In genomic region chrX:162949811-162950439, GRCm38 (mm10) we compare ENCODE assay signal across 10 mouse cellular contexts. TPM values are rescaled to one million over a fixed set of nuclear protein-coding genes. Genes with fewer than 3 reads are reported as not detected.
DNase-seq lines count a peak whose midpoint lies in the region; ATAC-seq lines count a peak whose summit lies in the region.
"Had no signal": no experiment of that assay in that cellular context is flagged by ENCODE, and none has a peak within 500 bp of the region (broad histone marks: within the 10 kb centered on the region; RNA-seq: fewer than 3 reads in every experiment).

No protein-coding gene starts in this region.

- no peak overlapping the region for H3K4me2 ChIP-seq in midbrain, embryonic 15.5 days
- H3K4me2 ChIP-seq: heart, embryonic 15.5 days had no signal

- H3K9ac ChIP-seq in midbrain, embryonic 15.5 days = no peak overlapping the region
- H3K9ac ChIP-seq: heart, embryonic 15.5 days had no signal

- H3K4me1 ChIP-seq in midbrain, embryonic 15.5 days = no peaks in the 10 kb centered on the region
- H3K4me1 ChIP-seq: heart, embryonic 15.5 days had no signal

- H3K36me3 ChIP-seq in midbrain, embryonic 15.5 days (replicated peaks) = no peaks in the 10 kb centered on the region
- H3K36me3 ChIP-seq: heart, embryonic 15.5 days had no signal

- no peak; the same call in 1 of the 2 replicates for ATAC-seq in cerebellum, adult (ENCODE audit: insufficient number of reproducible peaks, low FRiP score, low TSS enrichment)
- ATAC-seq in midbrain, embryonic 15.5 days (replicated peaks) = peak; percentile 74
- no peak for ATAC-seq in megakaryocyte, adult 5-6 weeks (ENCODE audit: poor library complexity, severe bottlenecking)

- no peaks in the 10 kb centered on the region for H3K27me3 ChIP-seq in midbrain, embryonic 15.5 days (replicated peaks)
- H3K27me3 ChIP-seq: heart, embryonic 15.5 days had no signal

- H3K9me3 ChIP-seq in midbrain, embryonic 15.5 days = no peaks in the 10 kb centered on the region
- H3K9me3 ChIP-seq: G1E; heart, embryonic 15.5 days had no signal

- DNase-seq in cerebellum, adult 11 months = peak; percentile 14
- DNase-seq in ovary, postnatal 14 days (ENCODE audit: low spot score) = peak; percentile 29
- no peak for DNase-seq in ovary, adult 18-20 months (ENCODE audit: low spot score)
- peak; percentile 19 for DNase-seq in embryo, embryonic 11.5 days (ENCODE audit: low read depth, low spot score)
- peak; percentile 8 to 43 for DNase-seq in layer of hippocampus, adult 8-10 months (ENCODE audit: low spot score in 2 of 2)

- WGBS in midbrain, embryonic 15.5 days = 35% methylated on average over 3 of the region's 3 CpGs

- no peak overlapping the region for H3K4me3 ChIP-seq in midbrain, embryonic 15.5 days
- H3K4me3 ChIP-seq: heart, embryonic 15.5 days had no signal

- H3K27ac ChIP-seq in midbrain, embryonic 15.5 days = no peak overlapping the region
- H3K27ac ChIP-seq: heart, embryonic 15.5 days had no signal

RNA-seq across cellular contexts. Expression of gene S100g, which starts 14.5 kb away (rescaled TPM):
- total RNA-seq in layer of hippocampus, adult 8-10 months (2022) = not detected
- polyA plus RNA-seq in midbrain, embryonic 15.5 days (2015; fragmentation: Nextera tagmentation; extraction: Ambion mirVana) = 0.55 TPM in 1 of 2 replicates, not detected in the other
- not detected in 2 replicates for total RNA-seq in megakaryocyte, adult 5-6 weeks (2015)
- total RNA-seq in megakaryocyte, adult 5-6 weeks (2017) = not detected in 2 replicates
- total RNA-seq: G1E had no signal
- polyA plus RNA-seq: G1E; heart, embryonic 15.5 days had no signal

RNA-seq across cellular contexts. Expression of gene Ctps2, which starts 48.9 kb away (rescaled TPM):
- 10 to 100 TPM; 50.5 to 74.5 (median 68.2) TPM for total RNA-seq in layer of hippocampus, adult 8-10 months (2022)
- 94.8 and 101 TPM in 2 replicates for polyA plus RNA-seq in midbrain, embryonic 15.5 days (2015; fragmentation: Nextera tagmentation; extraction: Ambion mirVana)
- 172 and 190 TPM in 2 replicates for total RNA-seq in megakaryocyte, adult 5-6 weeks (2015)
- total RNA-seq in megakaryocyte, adult 5-6 weeks (2017) = 87.4 and 88.7 TPM in 2 replicates
